Mouse (Mus musculus) frontal cortex, postnatal 10 days (tissue): ENCODE measurements around the gene Ccer2.

Source experiments
- DNase-seq, 2 experiments: peaks; one replicate each; pipeline ENCODE4 v3.0.0; 2022; ENCODE audit warnings: low spot score in 2 of 2, mixed read lengths in 1 of 2

Gene Ccer2

DNA sequence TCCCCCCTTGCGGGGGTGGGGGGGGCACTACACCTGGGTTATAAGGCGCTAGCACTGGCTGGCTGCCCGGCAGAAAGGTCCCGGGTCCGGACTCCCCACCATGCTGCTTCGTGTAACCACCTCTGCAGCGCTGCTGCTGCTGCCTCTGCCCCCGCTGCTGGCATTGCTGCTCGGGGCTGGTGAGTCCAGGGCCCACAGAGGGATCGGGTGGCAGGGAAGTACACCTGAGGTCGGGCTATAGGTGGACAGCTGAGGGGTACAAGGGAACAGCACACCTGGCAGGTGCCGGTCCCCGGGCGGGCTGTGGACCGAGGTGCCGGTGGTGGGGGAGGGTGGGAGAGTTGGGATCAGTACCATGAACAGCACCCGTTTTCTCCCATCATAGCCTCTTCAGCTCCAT is at the start of gene Ccer2:
Gene Ccer2, plus strand, starts transcription at position 96 of the 400 bp plus-strand sequence.
- DNase-seq: no peak

DNA sequence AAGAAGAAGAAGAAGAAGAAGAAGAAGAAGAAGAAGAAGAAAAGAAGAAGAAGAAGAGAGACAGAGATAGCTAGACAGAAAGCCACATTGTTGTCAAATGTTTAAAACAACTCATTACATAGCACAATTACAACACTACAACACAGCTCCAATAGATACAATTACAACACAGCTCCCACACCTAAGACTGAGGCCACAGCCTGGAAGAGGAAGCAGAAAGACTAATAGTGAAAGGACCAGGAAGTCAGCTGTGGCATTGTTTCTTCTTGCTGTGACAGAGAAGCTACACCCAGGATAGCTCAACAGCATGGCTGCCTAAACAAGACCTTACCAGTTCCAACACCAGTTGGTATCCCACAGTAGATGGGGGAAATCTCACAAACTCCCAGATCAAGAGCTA is 46.5 kb upstream of the Ccer2 start:
- no peak for DNase-seq

DNA sequence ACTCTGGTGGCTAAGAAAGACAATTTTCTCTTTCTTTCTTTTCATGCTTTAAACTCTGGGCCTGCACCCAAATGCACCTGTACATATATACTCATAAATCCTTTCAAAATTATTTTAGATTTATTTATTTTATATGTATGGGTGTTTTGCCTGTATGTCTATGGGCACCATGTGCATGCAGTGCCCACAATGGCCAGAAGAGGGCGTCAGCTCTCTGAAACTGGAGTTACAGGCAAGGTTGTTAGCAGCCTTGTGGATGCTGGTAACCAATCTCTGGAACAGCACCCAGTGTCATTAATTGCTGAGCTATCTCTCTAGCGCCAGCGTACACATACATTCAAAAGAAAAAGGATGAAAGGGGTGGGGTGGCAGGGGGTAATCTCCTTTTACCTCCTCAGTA is 45.0 kb upstream of the Ccer2 start:
- DNase-seq: no peak

DNA sequence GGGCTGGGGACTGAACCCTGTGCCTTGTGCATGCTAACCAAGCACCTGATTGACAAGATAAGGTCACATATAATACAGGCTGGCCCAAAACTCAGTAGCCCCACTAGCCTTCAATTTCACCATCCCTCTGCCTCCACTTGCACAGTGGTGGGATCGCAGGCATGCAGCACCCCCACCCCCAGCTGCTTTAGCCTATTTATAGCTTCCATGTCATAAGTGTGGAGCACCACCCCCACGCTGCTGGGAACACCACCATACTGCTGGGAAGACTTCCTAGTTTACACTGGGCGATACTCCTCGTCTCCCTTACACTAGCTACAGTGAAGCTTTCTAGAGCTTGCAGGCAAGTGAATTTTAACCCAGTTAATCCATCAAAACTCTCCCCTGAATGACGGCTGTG is 41.3 kb upstream of the Ccer2 start:
- peak; percentile 30 to 51 for DNase-seq

DNA sequence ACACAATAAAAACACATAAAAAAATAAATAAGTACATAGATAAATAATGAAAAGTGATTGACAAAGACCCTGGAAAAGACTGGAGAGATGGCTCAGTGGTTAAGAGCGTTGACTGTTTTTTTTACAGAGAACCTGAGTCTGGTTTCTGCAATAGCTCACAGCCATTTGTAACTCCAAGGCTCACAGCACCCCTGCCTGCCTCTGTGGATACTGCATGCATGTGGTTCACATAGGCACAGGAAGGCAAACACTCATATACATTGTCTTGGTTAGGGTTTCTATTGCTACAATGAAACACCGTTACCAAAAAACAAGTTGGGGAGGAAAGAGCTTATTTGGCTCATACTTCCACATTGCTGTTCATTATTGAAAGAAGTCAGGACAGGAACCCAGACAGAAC is 40.4 kb upstream of the Ccer2 start:
- no peak for DNase-seq

DNA sequence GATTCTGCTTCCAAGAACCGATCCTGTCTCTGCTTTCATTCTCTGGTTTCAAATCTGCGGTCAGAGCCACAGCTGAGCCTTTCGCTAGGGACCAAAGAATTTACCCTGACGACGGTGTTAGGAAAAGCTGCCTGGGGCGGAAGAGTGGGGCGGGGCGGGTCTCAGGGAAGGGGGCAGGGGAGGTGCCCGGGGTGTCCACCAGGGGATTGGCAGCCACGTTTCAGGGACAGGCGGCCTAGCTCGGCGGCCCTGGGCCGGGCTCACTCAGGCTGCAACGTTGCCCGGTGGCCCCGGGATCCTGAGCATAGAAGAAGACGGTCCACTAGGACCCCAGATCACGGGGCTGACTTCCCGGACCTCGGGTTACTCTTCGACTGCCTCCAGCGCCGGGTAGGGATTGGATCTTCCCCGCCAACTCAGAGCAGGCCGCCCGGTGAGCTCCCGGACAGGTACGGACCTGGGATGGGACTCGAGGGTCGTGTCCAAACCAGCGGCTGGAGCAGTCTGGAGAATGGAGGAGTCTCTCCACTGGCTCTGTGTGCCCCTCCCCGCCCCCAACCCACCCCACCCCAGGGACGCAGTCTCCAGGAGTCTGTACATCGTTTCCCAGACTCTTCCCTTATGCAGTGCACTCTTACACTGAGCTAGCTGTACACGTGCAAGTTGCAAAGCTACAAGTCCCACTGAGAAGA is 39.2 kb upstream of the Ccer2 start, which contains the start of gene Fbxo17:
Gene Fbxo17, plus strand, starts transcription at position 215 of the 692 bp plus-strand sequence.
- no peak for DNase-seq

DNA sequence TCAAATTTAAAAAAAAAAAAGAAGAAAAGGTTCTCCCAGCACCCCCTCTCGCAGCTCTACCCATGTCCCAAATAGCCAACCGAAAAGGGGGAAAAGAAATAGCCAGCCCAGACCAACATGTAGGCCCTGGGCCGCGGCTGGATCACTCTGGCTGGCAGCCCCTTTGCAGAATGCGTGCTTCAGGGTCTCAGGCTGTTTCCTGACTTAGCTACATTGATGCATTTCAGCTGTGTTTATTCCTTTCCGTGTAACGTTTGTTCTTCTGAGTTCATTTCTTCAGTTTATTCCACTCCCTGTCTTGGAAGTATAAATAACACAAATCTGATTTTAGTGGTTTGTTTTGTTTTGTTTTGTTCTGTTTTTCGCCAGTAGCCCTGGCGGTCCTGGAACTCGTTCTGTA is 38.2 kb upstream of the Ccer2 start:
- no peak for DNase-seq

DNA sequence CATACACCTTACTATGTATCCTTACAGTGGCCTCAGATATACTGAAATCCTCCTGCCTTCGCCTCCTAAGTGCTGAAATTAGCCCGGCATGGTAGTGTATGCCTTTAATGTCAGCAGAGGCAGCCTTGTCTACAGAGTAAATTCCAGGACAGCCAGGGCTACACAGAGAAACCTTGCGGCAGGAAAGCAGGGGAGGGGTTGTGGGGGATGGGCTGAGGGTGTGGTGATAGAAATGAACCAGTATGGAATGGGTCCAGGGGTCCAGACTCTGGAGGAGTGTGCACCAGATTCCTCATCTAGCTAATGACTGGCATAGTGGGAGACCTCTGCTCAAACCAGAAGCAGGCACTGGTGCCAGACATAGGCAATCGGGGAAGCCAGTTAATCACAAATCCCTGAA is 36.8 kb upstream of the Ccer2 start:
- DNase-seq: no peak

DNA sequence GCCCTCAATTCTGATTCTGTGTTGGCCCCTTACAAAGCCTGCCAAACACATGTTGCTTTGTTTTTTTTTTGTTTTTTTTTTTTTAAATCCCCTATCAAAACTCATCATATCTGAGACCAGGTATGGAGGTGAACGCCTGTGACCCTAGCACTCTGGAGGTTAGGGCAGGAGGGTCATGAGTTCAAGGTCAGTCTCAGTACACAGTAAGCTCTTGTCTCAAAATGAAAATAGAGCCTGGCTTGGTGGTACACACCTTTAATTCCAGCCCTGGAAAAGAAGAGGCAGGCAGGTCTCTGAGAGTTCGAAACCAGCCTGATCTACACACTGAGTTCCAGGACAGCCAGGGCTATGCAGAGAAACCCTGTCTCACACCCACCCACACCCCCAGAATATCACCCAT is 36.3 kb upstream of the Ccer2 start:
- DNase-seq: no peak

DNA sequence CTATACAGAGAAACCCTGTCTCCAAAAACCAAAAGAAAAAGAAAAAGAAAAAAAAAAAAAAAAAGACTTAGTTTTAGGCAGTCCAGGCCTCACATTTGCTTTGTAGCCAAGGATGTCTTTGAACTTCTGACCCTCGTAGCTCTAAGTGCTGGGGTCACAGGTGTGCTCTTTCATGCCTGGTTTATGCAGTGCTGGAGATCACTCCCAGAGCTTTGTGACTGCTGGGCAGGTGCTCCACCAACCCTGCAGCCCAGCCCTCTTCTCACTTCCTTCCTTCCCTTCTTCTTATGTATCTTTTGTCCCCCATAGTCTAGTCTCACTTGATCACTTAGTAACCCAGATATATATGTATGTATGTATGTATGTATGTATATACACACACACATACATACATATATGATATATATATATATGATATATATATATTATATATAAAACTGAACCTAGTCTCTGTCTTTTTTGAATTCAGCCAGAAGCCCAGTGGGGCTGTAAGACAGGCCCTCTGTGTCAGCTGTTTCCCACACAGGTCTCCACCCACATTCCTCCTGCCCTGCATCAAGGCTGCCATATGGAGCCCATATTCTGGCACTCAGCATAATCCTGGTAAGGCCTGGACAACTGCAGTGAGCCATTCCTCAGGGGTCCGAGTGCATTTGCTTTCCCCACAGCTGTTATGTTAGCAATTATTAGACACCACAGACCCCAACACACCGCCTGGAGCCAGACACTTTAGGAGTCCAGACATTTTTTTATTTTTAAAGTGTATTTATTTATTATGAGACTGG is 35.0 kb upstream of the Ccer2 start:
- DNase-seq: no peak

DNA sequence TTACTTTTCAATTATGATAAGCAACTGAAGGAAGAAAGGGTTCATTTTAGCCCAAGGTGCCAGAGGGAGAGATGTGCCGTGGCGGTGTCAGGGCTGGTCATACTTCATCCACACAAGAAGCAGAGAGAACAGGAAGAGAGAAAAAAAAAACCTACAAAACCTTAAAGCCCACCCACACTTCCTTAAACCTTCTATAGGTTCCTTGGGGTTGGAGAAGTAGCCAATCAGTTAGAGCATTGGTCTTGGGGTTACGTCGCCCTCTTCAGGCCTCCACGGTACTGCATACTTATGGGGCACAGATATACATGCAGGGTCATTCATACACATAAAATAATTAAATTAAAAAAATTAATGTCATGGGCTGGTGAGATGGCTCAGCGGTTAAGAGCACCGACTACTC is 33.9 kb upstream of the Ccer2 start:
- no peak for DNase-seq

DNA sequence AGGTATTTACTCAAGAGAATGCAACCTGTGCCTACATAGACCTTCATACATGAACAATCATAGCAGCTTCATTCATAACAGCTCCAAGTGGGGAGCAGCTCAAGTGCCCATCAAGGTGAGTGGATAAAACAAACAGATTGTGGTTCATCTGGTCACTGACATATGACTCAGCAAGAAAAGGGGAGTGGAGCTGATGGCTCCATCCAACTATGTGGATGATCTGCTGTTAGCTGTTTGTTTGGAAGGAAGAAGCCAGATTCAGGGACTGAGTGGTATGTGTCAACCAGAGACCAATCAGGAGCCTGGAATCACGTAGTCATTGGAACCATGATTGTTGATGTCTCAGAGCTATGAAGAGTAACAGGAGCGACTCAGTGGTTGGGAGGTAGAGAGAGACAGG is 31.4 kb upstream of the Ccer2 start:
- DNase-seq: no peak

DNA sequence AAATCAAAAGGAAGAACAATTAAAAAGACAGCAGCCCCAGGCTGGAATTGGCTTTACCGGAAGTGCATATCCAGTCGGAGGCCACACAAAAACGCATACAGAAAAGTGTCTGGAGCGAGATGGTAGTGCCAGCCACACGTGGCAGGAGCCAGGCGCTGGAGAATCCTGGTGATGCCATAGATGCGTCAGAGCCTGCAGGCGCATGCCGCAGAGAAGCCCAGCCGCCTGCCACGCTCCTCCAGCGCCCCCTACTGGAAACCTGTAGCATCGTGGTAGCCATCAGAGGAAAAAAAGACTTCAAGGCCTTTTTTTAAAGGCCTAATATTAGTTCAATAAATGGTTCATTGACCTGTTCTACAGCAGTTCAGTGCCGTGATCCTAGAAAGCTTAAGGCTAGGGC is 29.4 kb upstream of the Ccer2 start:
- DNase-seq: peak; percentile 55 to 79

DNA sequence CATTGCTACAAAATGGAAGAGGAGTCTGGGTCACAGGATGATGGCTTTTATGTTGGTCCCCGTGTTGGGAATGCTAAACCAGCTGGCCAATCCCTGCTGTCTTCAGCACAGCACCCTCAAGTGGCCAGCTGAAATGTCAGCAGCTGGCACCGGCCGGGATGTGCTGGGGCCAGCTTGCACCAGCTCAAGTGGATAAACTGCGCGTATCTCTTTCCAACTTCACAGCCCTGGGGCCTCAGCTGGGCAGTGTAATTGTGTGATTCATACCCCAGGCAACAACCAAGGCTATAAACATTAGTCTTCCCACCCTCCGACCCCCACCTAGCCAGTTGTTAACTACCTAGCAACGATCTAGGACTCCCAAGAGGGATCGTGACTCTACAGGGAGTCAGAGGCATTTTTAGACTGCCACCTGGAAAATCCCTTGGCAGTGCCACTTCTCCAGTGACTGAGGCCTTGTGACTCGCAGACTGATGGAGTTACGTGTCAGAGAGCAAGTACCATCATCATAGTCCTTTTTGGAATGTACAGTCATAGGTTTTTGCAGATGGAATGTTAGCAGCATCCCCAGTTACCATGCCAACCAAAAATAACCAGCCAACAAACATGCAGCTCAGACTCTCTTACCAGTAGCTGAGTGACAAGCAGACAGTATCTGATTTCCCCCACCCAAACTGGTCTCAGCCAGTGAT is 28.2 kb upstream of the Ccer2 start:
- no peak for DNase-seq

DNA sequence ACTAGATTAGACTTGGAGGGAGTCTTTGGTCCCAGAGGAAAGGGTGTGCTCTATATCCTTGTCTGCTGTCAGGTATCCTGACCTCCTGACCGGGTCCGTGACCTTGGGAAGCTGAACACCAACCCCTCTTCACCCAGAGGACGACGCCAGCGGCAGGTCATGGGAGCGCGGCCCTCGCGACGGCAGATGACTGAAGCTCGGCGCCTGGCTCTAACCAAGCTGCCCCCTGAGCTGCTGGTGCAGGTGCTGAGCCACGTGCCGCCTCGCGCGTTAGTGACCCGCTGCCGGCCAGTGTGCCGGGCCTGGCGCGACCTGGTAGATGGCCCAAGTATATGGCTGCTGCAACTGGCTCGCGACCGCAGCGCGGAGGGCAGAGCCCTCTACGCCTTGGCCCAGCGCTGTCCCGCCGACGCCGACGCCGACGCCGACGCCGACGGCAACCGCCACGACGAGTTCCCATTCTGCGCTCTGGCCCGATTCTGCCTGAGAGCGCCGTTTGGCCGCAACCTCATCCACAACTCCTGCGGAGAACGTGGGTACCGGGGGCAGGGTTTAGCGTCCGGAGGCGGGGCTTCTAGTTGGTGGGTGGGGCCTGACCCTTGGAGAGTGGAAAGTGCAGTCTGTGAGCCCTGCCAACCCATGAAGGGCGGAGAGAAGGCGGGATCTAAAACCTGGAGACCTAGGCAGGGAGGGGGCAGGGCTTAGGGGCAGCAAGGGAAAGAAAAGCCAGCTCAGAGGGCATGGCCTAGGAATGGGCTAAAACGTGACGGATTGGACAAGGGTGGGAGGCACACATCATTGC is 23.4 kb upstream of the Ccer2 start:
- DNase-seq: peak in 1 of 2 experiments; percentile 53

DNA sequence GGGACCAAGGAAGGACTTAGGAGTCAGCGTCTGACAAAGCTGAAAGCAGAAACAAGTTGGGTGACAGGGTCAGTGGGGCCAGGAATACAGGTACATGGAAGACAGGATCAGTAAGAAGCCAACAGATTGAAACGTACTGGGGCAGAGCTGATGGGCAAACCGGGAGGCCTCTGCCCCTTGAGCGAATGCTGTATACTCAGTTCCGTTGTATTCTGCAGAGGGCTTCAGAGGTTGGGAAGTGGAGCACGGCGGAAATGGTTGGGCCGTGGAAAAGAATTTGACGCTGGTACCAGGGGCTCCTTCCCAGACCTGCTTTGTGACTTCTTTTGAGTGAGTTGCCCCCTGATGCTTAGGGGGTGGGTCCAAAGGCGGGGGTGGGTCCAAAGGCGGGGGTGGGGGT is 22.8 kb upstream of the Ccer2 start:
- no peak for DNase-seq

DNA sequence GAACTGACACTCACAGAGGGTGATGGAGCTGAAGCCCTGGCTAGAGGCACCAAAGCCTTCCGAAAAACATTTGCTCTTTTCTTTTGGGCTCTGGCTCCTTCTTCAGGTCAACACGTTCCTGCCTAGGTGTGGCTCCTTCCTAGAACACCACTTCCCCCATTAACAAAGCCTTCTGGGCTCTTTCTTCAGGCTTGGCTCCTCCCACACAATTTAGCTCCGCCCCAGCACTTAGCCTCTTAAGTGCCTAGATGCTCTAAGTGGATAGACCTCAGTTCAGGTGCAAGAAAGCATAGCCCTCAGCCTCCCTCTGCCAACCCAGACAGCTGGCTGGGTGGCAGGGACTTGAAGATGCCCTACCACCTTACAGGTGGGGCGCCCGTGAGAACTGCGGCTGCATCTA is 20.3 kb upstream of the Ccer2 start:
- no peak for DNase-seq

DNA sequence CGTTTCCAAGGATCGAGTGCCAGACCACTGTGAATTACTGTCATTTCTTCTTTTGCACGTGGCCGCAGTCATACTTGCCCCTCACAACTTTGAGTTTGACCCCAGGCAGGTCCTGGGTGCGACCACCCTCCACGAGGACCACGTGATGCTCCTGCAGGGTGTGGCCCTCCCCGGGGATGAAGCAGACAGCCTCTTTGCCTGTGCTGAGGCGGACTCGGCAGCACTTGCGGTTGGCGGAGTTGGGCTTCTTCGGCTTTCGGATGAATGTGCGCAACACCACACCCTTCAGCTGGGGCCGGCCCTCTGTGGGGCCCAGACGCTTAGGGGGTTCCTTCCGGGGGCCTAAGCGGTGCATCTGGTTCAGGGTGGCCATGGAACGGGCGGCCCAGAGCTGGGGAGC is 16.1 kb upstream of the Ccer2 start:
- no peak for DNase-seq

DNA sequence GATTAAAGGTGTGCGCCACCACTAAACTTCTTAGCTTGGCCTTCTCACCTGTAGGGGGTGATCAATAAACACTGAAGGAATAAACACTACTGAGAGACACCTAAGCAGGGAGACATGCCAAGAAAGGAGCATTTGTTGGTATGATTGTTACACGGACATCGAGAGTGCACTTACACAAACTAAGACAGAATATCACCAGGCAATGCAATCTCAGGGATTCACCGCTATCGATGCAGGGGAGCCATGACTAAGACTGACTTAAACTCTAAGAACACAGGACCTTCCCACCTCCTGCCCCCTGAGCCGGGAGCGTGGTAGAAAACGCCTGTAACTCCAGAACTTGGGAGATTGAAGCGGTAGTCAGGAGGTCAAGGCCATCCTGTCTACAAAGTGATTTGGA is 15.0 kb upstream of the Ccer2 start:
- DNase-seq: no peak

DNA sequence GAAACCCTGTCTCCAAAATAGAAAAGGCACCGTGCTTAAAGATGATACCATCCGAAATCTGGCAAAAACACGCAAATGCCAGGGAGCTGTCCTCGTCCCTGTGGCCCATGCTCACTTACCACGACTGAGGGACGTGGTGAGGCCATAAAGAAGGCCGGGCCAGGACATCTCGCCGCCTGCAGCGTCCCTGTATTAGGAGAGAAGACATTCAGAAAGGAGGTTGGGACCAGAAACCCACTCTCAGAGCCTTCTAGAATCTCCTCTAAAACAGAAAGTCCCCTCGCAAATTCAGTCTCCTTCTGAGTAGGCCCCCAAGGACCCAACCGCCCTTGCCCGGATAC is 14.6 kb upstream of the Ccer2 start:
- no peak for DNase-seq

DNA sequence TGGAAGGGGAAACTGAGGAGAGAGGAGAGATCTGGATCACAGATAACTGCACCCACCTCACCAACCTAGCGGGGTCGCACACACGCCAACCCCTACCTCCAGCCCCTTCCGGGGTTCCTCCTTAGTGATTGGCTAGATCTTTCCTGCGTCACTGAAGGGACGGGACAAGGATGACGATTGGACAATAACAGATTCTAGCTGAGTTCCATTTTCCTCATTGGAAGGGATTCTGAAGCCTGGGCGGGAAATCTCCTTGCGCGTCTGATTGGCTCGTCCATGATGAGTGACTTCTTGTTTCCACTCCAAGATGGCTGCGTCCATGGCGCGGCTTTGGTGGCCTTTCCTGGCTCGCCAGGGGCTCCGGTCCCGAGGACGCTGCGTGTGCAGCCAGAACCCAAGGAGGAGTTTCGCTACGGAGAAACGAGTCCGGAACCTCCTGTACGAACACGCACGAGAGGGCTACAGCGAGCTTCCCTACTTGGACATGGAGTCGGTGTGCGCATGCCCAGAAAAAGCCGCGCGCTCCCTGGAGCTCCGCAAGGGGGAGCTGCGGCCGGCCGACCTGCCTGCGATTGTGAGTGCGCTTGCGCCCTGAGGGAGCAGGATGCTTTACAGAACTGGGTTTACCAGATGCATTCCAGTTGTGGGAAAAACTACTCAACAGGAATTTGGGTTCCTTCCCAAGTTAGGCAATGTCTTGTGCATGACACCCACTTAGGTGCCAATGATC is 14.1 kb upstream of the Ccer2 start, which contains the start of the genes Mrps12 and Sars2:
Gene Mrps12, minus strand, starts transcription at position 112 of the 730 bp plus-strand sequence.
Gene Sars2, plus strand, starts transcription at position 284 of the 730 bp plus-strand sequence.
- peak; percentile 94 to 95 for DNase-seq
